ENCODE assay signal across 8 mouse cellular contexts in the genomic region with DNA sequence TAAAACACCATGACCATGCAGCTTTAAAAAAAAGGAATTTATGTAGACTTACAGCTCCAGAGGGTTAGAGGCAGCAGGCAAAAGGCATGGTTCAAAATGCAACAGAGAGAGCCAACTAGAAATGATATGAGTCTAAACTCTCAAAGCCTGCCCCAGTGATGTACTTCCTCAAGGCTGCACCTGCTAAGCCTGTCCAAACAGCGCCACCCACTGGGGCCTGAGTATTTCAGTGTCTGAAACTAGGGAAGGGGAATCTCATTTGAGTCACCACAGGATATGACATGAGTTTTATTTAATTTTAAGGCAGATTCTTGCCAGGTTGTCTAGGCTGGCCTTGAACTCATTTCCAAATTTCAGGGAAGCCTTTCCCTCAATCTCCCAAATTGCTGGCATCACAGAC. TPM values are rescaled to one million over a fixed set of nuclear protein-coding genes. Genes with fewer than 3 reads are reported as not detected.
A peak's percentile ranks its signal among the peaks of the same experiment; 100 is the strongest.
DNase-seq lines count a peak whose midpoint lies in the region; ATAC-seq and TF ChIP-seq lines count a peak whose summit lies in the region.

No protein-coding gene starts in this region.

- intact Hi-C loops in left cerebral cortex, adult 2 months (cut with DNase I): no loop called here

- WGBS in liver, embryonic 14.5 days (ENCODE audit: insufficient replicate concordance): 55% methylated on average over 1 of the region's 1 CpGs
- WGBS in stomach, postnatal 0 days: 67% methylated on average over 1 of the region's 1 CpGs

- H3K36me3 ChIP-seq in liver, embryonic 14.5 days (replicated peaks; ENCODE audit: control insufficient read depth, insufficient read depth, low read depth): peaks cover 26% of the 10 kb centered on the region
- H3K36me3 ChIP-seq in stomach, postnatal 0 days (ENCODE audit: control insufficient read depth, insufficient read depth, low read length): peaks cover 23% of the 10 kb centered on the region

- H3K9ac ChIP-seq in liver, embryonic 14.5 days (replicated peaks): no peak overlapping the region
- H3K9ac ChIP-seq in stomach, postnatal 0 days (ENCODE audit: low read length): no peak overlapping the region

- peak; percentile 64 for TF ChIP-seq CTCF in left cerebral cortex, adult 2 months (IDR thresholded peaks at IDR 0.05)
- TF ChIP-seq CTCF in liver, embryonic 14.5 days (IDR thresholded peaks at IDR 0.05; ENCODE audit: low read depth): peak; percentile 56
- TF ChIP-seq CTCF in stomach, postnatal 0 days (IDR thresholded peaks at IDR 0.05; ENCODE audit: low read depth): peak; percentile 72

- H3K27ac ChIP-seq in left cerebral cortex, adult 2 months: no peak overlapping the region
- H3K27ac ChIP-seq in liver, embryonic 14.5 days: no peak overlapping the region
- no peak overlapping the region for H3K27ac ChIP-seq in stomach, postnatal 0 days (replicated peaks)

- H3K4me1 ChIP-seq in liver, embryonic 14.5 days (replicated peaks; ENCODE audit: control insufficient read depth in 2 of 2, insufficient read depth in 2 of 2, low read length in 1 of 2): peaks cover 4 to 9% of the 10 kb centered on the region in 2 experiments; a peak in 3 of 4 replicates
- peaks cover 4% of the 10 kb centered on the region; the same call in 1 of the 2 replicates for H3K4me1 ChIP-seq in stomach, postnatal 0 days (replicated peaks; ENCODE audit: control insufficient read depth, insufficient read depth)

- no peak for TF ChIP-seq EP300 in liver, embryonic 14.5 days (IDR thresholded peaks at IDR 0.05; ENCODE audit: low read depth)
- TF ChIP-seq EP300 in stomach, postnatal 0 days (optimal IDR thresholded peaks at IDR 0.05): no peak

- no peaks in the 10 kb centered on the region for H3K9me3 ChIP-seq in liver, embryonic 14.5 days (ENCODE audit: control insufficient read depth, low read length)
- H3K9me3 ChIP-seq in stomach, postnatal 0 days (ENCODE audit: control insufficient read depth, low read length): no peaks in the 10 kb centered on the region

- no peaks in the 10 kb centered on the region for H3K27me3 ChIP-seq in liver, embryonic 14.5 days (ENCODE audit: control insufficient read depth, insufficient read depth, low read length)
- no peaks in the 10 kb centered on the region for H3K27me3 ChIP-seq in stomach, postnatal 0 days (ENCODE audit: control insufficient read depth, insufficient read depth, low read length)

- H3K4me2 ChIP-seq in liver, embryonic 14.5 days (ENCODE audit: low read depth): no peak overlapping the region
- no peak overlapping the region for H3K4me2 ChIP-seq in stomach, postnatal 0 days (replicated peaks; ENCODE audit: low read depth)

- no peak for ATAC-seq in liver, embryonic 14.5 days (ENCODE audit: insufficient read depth)
- ATAC-seq in stomach, postnatal 0 days (ENCODE audit: low FRiP score, low TSS enrichment): no peak

- H3K4me3 ChIP-seq in left cerebral cortex, adult 2 months: no peak overlapping the region
- no peak overlapping the region for H3K4me3 ChIP-seq in liver, embryonic 14.5 days (ENCODE audit: insufficient read depth in 1 of 2, low read depth in 2 of 2, low read length in 2 of 2)
- no peak overlapping the region for H3K4me3 ChIP-seq in stomach, postnatal 0 days (ENCODE audit: low read depth, low read length)

- peak; percentile 32 to 73 for DNase-seq in adrenal gland, adult (ENCODE audit: inconsistent age in 2 of 2, low spot score in 1 of 2)
- no peak for DNase-seq in adrenal gland, adult 8-10 months
- no peak for DNase-seq in left cerebral cortex, adult 2 months (ENCODE audit: extremely low spot score in 1 of 2, low spot score in 2 of 2)
- DNase-seq in left cerebral cortex, adult 18-20 months (ENCODE audit: low spot score in 2 of 2): no peak
- peak; percentile 80 for DNase-seq in adrenal gland, postnatal 14 days
- no peak for DNase-seq in liver, embryonic 14.5 days (ENCODE audit: low read depth in 3 of 3, low spot score in 3 of 3)
- peak; percentile 62 for DNase-seq in stomach, postnatal 0 days (ENCODE audit: low spot score)
- no peak for DNase-seq in Muller cell, postnatal 12 days (ENCODE audit: inconsistent ontology term)

RNA-seq across cellular contexts. Expression of gene Pdia6, which starts 4.9 kb away (rescaled TPM):
- 100 to 1,000 TPM; 165 to 203 (median 180) TPM for total RNA-seq in adrenal gland, adult 8-10 months (2022)
- total RNA-seq in left cerebral cortex, adult 2 months (2021): 100 to 1,000 TPM; 137 to 144 TPM
- total RNA-seq in left cerebral cortex, adult 18-20 months (2021): 100 to 1,000 TPM; 144 to 148 TPM
- total RNA-seq in adrenal gland, postnatal 14 days (2021): 165 and 173 TPM in 2 replicates
- 69.3 and 109 TPM in 2 replicates for polyA plus RNA-seq in liver, embryonic 14.5 days (2012; rRNA removed)
- polyA plus RNA-seq in liver, embryonic 14.5 days (2014; fragmentation: Nextera tagmentation; extraction: Ambion mirVana): 200 and 201 TPM in 2 replicates
- 353 and 375 TPM in 2 replicates for polyA plus RNA-seq in stomach, postnatal 0 days (2015; fragmentation: Nextera tagmentation; extraction: Ambion mirVana)

RNA-seq across cellular contexts. Expression of gene Atp6v1c2, which starts 57.9 kb away (rescaled TPM):
- 1 to 10 TPM; 1.2 to 4.0 (median 2.2) TPM for total RNA-seq in adrenal gland, adult 8-10 months (2022)
- total RNA-seq in left cerebral cortex, adult 2 months (2021): 1 to 10 TPM; 3.2 to 5.8 TPM
- total RNA-seq in left cerebral cortex, adult 18-20 months (2021): 1 to 10 TPM; 3.1 to 4.7 TPM
- 1.6 and 3.6 TPM in 2 replicates for total RNA-seq in adrenal gland, postnatal 14 days (2021)
- 0.02 TPM in 1 of 2 replicates, not detected in the other for polyA plus RNA-seq in liver, embryonic 14.5 days (2012; rRNA removed)
- not detected in 2 replicates for polyA plus RNA-seq in liver, embryonic 14.5 days (2014; fragmentation: Nextera tagmentation; extraction: Ambion mirVana)
- polyA plus RNA-seq in stomach, postnatal 0 days (2015; fragmentation: Nextera tagmentation; extraction: Ambion mirVana): 14.6 and 16.3 TPM in 2 replicates

Comparison
In these comparisons a context has a peak if more than half of its experiments do, and no peak if none do; other contexts are left out.
1. DNase-seq: peak in adrenal gland, adult (2 of 2), adrenal gland, postnatal 14 days (single experiment) and stomach, postnatal 0 days (single experiment); none in adrenal gland, adult 8-10 months (single experiment), left cerebral cortex, adult 2 months (0 of 2), left cerebral cortex, adult 18-20 months (0 of 2), liver, embryonic 14.5 days (0 of 3) and Muller cell, postnatal 12 days (single experiment).
2. Peak in every context shown above with its lines, with median percentiles within 50 percentile points of each other: CTCF ChIP-seq.